Mouse (Mus musculus) spleen, postnatal 4 days (tissue): ENCODE data around the gene Rab6b.

Experiments used
- DNase-seq, 2 experiments: peaks; one replicate each; pipeline ENCODE4 v3.0.0; 2022; ENCODE audit warnings: low spot score in 2 of 2

The Rab6b gene

DNA sequence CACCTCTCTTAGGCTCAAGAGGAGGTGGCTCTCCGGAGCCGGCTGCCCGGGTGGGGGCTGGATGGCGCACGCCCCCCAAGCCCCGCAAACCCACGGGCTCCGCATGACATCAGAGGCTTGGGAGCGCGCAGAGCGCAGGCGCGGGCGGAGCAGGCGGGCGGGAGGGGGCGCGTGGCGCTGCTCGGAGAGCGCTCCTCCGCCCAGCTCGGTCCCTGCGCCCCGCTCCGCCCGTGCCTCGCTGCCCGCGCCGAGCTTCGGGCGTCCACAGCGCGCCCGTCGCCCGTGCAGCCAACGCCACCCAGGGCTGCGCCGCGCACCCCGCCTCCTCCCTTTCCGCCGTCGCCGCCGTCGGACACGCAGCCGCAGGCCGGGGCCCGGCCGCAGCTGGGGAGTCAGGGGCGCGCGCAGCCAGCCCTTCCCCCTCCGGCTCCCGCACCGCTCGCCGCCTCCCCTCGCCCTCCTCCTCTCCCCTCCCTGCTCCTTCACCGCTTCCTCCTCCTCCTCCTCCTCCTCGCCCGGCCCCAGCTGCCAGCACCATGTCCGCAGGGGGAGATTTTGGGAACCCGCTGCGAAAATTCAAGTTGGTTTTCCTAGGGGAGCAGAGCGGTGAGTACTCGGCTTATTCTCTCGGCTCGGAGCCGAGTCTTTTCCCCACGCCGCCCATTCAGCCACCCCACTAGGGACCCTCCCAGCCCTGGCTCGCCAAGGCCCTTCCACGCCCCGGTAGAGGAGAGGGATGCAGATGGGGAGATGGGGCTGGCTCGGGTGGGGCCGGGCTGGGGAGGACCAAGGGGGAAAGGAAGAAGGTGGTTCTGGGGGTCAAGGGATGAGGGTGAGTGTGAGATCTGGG is at the start of gene Rab6b:
Rab6b (plus strand) TSS at position 167 of the 850 bp plus-strand sequence.
- no peak for DNase-seq

- DNase-seq, result no peak
These were observed 48.0 kb upstream of the Rab6b start for GRCm38 (mm10) chr9:103063591-103063990.

DNA sequence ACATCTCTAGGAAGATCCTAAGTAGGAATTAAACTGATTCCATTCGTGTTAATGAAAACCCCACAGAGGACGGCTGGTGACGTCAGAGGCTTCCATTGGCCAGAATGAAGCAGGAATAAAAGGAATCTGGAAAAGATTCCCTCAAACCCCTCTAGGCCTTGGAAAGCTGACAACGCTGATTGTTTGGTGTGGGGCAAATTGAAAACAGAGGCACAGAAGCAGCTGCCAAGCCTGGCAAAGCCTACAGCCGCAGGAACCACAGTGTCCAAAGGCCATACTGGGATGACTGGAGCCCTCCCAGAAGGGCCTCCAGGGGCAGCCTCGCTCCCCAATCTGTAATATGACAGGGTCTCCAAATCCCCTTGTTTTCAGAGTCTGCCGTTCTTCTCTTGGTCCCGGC is 44.7 kb upstream of the Rab6b start:
- no peak for DNase-seq

GRCm38 (mm10) chr9:103067651-103068050 is 43.9 kb upstream of the Rab6b start:
- no peak for DNase-seq

DNA sequence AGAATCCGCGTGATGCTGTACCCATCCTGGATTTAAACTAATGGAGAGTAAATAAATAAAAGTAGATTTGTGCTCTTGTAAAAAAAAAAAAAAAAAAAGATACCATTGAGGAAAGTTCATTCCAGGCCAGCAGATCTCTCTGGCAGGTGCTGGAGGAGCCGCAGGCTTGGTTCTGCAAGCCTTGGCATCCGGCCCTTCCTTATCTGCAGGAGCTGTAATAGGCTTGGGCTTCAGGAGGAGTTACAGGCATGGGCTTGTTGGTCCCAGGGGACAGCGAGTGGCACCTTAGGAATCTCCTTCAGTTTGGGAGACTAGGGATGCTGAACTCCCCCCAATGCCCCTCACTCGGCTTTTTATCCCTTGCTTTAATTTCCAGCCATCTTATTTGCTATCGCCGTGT is 42.8 kb upstream of the Rab6b start:
- no peak for DNase-seq

GRCm38 (mm10) chr9:103071541-103072203 is 39.9 kb upstream of the Rab6b start:
- no peak for DNase-seq

GRCm38 (mm10) chr9:103072204-103072599 is 39.4 kb upstream of the Rab6b start:
- no peak for DNase-seq

DNA sequence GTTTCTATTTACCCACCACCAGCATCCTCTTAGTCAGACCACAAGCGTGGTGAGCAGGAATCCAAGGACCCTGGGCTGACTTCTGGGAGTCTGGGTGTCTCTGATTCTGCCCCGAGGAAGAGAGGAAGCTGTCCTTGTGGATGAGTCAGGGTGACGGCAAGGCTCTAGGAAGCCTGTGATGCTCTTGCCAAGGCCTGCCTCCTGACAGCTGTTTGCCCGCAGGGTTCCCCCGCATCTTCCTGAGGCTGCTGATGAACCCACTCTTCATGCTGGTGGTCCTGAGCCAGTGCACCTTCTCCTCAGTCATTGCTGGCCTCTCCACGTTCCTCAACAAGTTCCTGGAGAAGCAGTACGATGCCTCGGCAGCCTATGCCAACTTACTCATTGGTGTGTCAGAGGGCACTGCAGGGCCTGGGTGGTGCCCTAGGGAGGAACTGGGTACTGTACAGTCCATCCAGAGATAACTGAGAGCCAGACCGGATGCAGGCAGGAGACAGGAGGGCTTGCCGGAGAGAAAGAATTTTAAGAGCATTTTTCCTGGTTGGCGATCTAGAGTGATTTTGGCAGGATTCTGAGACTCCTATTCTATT is 38.6 kb upstream of the Rab6b start:
- no peak for DNase-seq

- no peak for DNase-seq
These were observed 34.6 kb upstream of the Rab6b start for GRCm38 (mm10) chr9:103076836-103077531.

DNA sequence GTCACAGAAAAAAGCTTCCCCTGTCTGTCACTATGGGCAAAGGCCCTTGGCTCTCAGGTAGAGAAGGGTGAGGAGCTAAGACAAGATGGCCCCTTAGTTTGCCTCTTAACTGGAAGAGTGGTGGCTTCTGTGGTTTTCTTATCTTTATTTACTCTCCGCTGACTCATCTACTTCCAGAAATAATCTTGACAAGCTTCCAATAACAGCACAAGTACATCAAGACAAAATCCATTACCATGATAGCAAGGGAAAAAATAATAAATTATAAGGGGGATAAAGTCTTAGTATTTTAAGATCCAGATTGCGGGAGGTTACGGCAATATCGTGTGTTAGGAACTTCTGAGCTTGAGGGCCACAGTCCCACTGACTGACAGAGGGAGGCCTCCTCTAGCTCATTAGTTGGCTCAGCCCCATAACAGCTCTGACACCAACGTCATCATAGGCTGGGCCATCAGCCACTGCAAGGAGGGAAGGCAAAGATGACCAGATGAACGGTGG is 33.3 kb upstream of the Rab6b start:
- no peak for DNase-seq

DNA sequence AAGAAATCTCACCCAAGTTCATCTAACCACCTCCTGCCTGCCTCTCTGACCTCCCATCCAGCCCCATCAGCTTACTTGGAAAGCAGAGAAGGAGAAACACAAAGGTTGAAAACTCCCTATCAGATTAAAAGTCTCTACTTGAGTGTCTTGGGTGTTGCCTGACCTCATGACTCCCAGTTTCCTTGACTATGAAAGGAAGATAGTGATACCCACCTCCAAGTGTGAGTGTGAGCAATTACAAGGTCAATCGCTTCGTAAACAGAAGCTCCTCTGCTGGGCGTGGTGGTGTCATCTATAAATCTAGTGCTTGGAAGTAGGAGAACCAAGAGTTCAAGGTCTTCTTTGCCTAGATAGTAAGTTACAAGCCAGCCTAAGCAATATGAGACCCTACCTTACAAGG is 31.4 kb upstream of the Rab6b start:
- no peak for DNase-seq

- no peak for DNase-seq
These were observed 29.2 kb upstream of the Rab6b start for GRCm38 (mm10) chr9:103082246-103082975.

DNA sequence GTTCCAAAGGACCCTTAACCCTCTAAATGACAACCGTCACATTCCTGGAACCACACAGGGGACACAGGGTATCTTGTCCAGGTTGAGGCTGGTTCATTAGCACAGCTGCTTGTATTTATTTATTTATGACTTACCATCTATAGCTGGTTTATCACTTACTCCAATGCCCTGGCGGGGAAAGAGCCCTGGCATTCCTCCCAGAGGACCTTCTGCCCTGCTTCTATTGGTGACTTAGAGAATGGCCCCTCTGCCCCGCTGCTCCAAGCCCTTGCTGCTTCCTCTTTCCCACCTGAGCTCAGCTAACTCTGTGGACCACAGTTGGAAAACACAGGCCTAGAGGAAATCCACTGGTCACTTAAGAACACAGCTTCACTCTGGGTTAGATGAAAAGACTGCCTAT is 28.2 kb upstream of the Rab6b start:
- DNase-seq, result no peak

DNA sequence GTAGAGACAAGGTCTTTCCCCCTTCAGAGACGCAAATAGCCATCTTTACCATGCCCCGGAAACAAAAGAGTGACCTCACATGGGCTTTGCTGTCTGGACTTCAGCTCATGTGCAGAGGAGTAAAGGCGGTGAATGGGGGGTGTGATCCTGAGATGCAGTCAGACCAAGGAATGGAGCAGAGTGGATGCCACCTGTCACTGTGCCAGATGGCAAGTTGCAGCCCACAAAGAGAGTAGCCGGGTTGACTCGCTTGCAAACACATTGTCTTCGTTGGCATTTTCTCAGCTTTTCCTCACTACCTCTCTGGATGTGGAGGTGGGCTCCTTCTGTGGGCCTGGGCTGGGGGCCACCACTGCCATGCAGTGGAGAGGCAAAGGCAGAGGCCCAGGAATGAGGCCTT is 24.9 kb upstream of the Rab6b start:
- no peak for DNase-seq

DNA sequence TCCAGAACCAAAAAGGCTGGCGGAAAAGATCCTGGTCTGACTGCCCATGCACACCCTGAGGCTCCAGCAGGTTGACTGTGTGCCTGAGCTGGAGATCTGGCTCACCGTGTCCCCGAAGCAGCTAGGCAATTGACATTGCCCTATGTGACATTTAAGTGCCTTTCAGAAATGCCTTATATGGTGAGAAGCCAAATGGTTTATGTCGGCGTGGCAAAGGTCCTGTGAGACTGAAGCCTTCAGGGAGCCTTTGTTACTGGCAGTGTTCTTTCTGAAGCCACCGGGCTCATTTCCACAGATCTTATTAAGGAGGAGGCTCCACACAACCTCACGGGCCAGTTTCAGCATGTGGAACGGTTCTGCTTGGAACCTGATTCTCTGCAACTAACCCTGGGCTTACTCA is 24.3 kb upstream of the Rab6b start:
- DNase-seq, result no peak

- no peak for DNase-seq
These were observed 22.9 kb upstream of the Rab6b start for GRCm38 (mm10) chr9:103088661-103089060.

GRCm38 (mm10) chr9:103090116-103090875 is 21.3 kb upstream of the Rab6b start:
- no peak for DNase-seq

DNA sequence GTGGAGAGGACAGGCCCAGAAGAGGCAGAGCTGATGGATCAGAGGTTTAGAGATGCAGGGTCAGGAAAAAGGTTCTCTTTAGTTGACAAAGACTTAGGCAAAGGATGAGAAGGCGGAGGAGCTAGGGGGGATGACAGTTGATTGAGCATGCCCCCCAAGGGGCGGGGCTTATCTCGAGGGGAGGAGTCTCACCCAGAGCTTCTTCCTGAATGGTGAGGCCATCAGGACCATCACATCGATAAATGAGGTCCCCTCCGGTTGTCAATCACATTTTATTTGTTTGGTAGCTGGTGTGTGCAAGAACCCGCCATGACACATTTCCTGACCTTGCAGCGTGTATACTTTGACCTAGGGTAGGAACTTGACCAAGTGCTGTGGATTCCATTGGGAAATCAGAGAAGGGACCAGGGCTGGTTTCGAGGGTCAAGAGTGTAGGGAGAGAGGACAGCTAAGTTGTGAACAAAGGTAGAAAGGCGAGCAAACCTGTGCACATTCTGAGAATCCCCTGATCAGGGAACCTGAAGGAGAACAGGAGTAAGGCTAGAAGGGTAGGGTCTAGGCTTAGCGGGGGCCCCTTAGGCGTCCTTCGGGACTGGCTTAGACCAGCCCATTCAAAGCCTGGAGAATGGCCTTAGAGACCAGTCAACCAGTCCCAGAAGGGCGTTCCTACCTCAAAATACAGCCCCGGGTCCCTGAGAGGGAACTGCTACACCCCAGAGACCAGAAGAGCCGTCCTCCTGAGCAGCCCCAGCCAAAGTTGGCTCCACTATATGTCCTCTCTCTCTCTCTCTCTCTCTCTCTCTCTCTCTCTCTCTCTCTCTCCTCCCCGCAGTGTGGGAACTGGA is 20.3 kb upstream of the Rab6b start:
- no peak for DNase-seq

- DNase-seq, result peak; percentile 57 to 86
These were observed 19.3 kb upstream of the Rab6b start for GRCm38 (mm10) chr9:103092248-103092647.

- DNase-seq, result no peak
These were observed 17.9 kb upstream of the Rab6b start for GRCm38 (mm10) chr9:103093681-103094080.
